Mouse (Mus musculus) forebrain, embryonic 13.5 days (tissue): ENCODE results near the gene Olfr58. TPM values are rescaled to one million over a fixed set of nuclear protein-coding genes. Genes with fewer than 3 reads are reported as not detected.
"Not testable (repeated sequence)": the region's sequence is repeated elsewhere in the genome, so short reads cannot be mapped to it uniquely, and the experiment has no call there.

ENCODE experiments used
- ATAC-seq: fragments of 200-750 bp; cut with Nextera tagmentation; 2 replicates; pipeline ENCODE4 v1.8.0; 2017
- H3K27ac ChIP-seq: fragments of 300-500 bp; sonication (generic); 2 replicates; pipeline ENCODE4 v1.5.1; 2015; ENCODE audit warnings: inconsistent platforms, mild to moderate bottlenecking, moderate library complexity
- H3K27me3 ChIP-seq: fragments of 300-500 bp; sonication (generic); 2 replicates; pipeline ENCODE4 v1.6.1; 2015; ENCODE audit warnings: mild to moderate bottlenecking, inconsistent platforms
- H3K36me3 ChIP-seq: fragments of 300-500 bp; sonication (generic); 2 replicates; pipeline ENCODE4 v1.6.1; 2015; ENCODE audit warnings: mild to moderate bottlenecking, inconsistent platforms; ENCODE audit not compliant: poor library complexity, severe bottlenecking
- H3K4me1 ChIP-seq: fragments of 300-500 bp; sonication (generic); 2 replicates; pipeline ENCODE4 v1.6.1; 2015; ENCODE audit warnings: inconsistent platforms
- H3K4me2 ChIP-seq: fragments of 300-500 bp; sonication (generic); 2 replicates; pipeline ENCODE4 v1.6.1; 2015; ENCODE audit warnings: inconsistent platforms, mild to moderate bottlenecking, moderate library complexity
- H3K4me3 ChIP-seq: fragments of 300-500 bp; sonication (generic); 2 replicates; pipeline ENCODE4 v1.5.1; 2015; ENCODE audit warnings: mild to moderate bottlenecking, inconsistent platforms
- H3K9ac ChIP-seq: fragments of 300-500 bp; sonication (generic); 2 replicates; pipeline ENCODE4 v1.6.1; 2015; ENCODE audit warnings: mild to moderate bottlenecking, inconsistent platforms
- H3K9me3 ChIP-seq: fragments of 300-500 bp; sonication (generic); replicated peaks from 2 replicates; pipeline ENCODE4 v1.6.1; 2016; ENCODE audit warnings: inconsistent platforms
- WGBS: fragments of 180-500 bp; shearing (Covaris S2); methylation state at CpG from one replicate; pipeline ENCODE4 v1.1.7; 2015; 5-methylcytosine and 5-hydroxymethylcytosine counted together
- polyA plus RNA-seq: library from polyadenylated mRNA; unstranded; fragments of >200 nt; fragmentation: Nextera tagmentation; extraction: Ambion mirVana; gene quantifications from 2 replicates; pipeline ENCODE4 v1.2.1, GENCODE M21; 2015

Gene Olfr58
- polyA plus RNA-seq = not detected in 2 replicates

- H3K27ac ChIP-seq = no peak within 1 kb of the TSS
- H3K4me3 ChIP-seq = no peak within 1 kb of the TSS
- H3K4me1 ChIP-seq = no peaks in the 10 kb centered on the region
- H3K9ac ChIP-seq = no peak within 1 kb of the TSS
- H3K9me3 ChIP-seq = peaks cover 11% of the 10 kb centered on the region
- no peak within 1 kb of the TSS for H3K4me2 ChIP-seq
- no peaks in the 10 kb centered on the region for H3K36me3 ChIP-seq
- ATAC-seq = no peak
- no peaks in the 10 kb centered on the region for H3K27me3 ChIP-seq
Observed at GRCm38 (mm10) chr9:19779983-19780382, at the start of gene Olfr58. Olfr58 (plus strand) TSS chr9:19780283.

GRCm38 (mm10) chr9:19769136-19769535 lies 10.9 kb upstream of the Olfr58 start:
- Histone ChIP-seq H3K4me1 (no peaks in the 10 kb centered on the region), H3K9me3 (peaks cover 64% of the 10 kb centered on the region), H3K9ac (no peak overlapping the region), H3K4me2 (no peak overlapping the region), H3K27ac (no peak overlapping the region), H3K36me3 (no peaks in the 10 kb centered on the region), H3K27me3 (no peaks in the 10 kb centered on the region), H3K4me3 (no peak overlapping the region)
- 88% methylated on average over 14 of the region's 14 CpGs for WGBS
- no peak for ATAC-seq

- H3K4me2 ChIP-seq = no peak overlapping the region
- H3K4me1 ChIP-seq = no peaks in the 10 kb centered on the region
- 93% methylated on average over 14 of the region's 14 CpGs for WGBS
- H3K27ac ChIP-seq = no peak overlapping the region
- peaks cover 62% of the 10 kb centered on the region for H3K9me3 ChIP-seq
- H3K9ac ChIP-seq = no peak overlapping the region
- ATAC-seq = no peak
- H3K4me3 ChIP-seq = no peak overlapping the region
- no peaks in the 10 kb centered on the region for H3K36me3 ChIP-seq
- no peaks in the 10 kb centered on the region for H3K27me3 ChIP-seq
Observed at GRCm38 (mm10) chr9:19769701-19770100, 10.4 kb upstream of the Olfr58 start.

- 70% methylated on average over 1 of the region's 1 CpGs for WGBS
- H3K36me3 ChIP-seq = no peaks in the 10 kb centered on the region
- no peak overlapping the region for H3K9ac ChIP-seq
- no peak overlapping the region for H3K4me2 ChIP-seq
- H3K9me3 ChIP-seq = peaks cover 10% of the 10 kb centered on the region
- H3K4me1 ChIP-seq = no peaks in the 10 kb centered on the region
- H3K27me3 ChIP-seq = no peaks in the 10 kb centered on the region
- no peak overlapping the region for H3K4me3 ChIP-seq
- ATAC-seq = no peak
- H3K27ac ChIP-seq = no peak overlapping the region
Observed at GRCm38 (mm10) chr9:19803000-19803399, 22.9 kb downstream of the Olfr58 start.

- ATAC-seq, H3K4me3 ChIP-seq, H3K9ac ChIP-seq, H3K36me3 ChIP-seq, H3K4me1 ChIP-seq, H3K27ac ChIP-seq, H3K9me3 ChIP-seq, H3K4me2 ChIP-seq, H3K27me3 ChIP-seq: not testable (repeated sequence)
- 63% methylated on average over 1 of the region's 1 CpGs for WGBS
Observed at GRCm38 (mm10) chr9:19804606-19805005, 24.5 kb downstream of the Olfr58 start, which contains the start of gene Olfr859. Olfr859 (plus strand) TSS chr9:19804906.

Other genes starting within 250 kb of the Olfr58 start
- gene Olfr853, start 239.2 kb upstream of the Olfr58 start, polyA plus RNA-seq = not detected in 2 replicates
- not detected in 2 replicates for gene Olfr854, start 212.9 kb upstream of the Olfr58 start, polyA plus RNA-seq
- gene Olfr855, start 197.7 kb upstream of the Olfr58 start, polyA plus RNA-seq = not detected in 2 replicates
- 44.4 and 44.8 TPM in 2 replicates for gene Zfp317, start 158.2 kb upstream of the Olfr58 start, polyA plus RNA-seq
- not detected in 2 replicates for gene Olfr857, start 70.8 kb upstream of the Olfr58 start, polyA plus RNA-seq
- not detected in 2 replicates for gene Olfr859, start 24.6 kb downstream of the Olfr58 start, polyA plus RNA-seq
- gene Olfr860, start 69.5 kb downstream of the Olfr58 start, polyA plus RNA-seq = not detected in 2 replicates
- not detected in 2 replicates for gene Olfr862, start 107.7 kb downstream of the Olfr58 start, polyA plus RNA-seq
- 0.21 and 0.23 TPM in 2 replicates for gene Olfr77, start 136.6 kb downstream of the Olfr58 start, polyA plus RNA-seq
- gene Olfr866, start 247.8 kb downstream of the Olfr58 start, polyA plus RNA-seq = not detected in 2 replicates